Mouse (Mus musculus) spleen, adult 2 months (tissue): ENCODE measurements around the gene Map4k3. TPM values are rescaled to one million over a fixed set of nuclear protein-coding genes. Genes with fewer than 3 reads are reported as not detected.
A peak's percentile ranks its signal among the peaks of the same experiment; 100 is the strongest.
"Not testable (repeated sequence)": the region's sequence is repeated elsewhere in the genome, so short reads cannot be mapped to it uniquely, and the experiment has no call there.

Experiments
- DNase-seq, 2 experiments: peaks; one replicate each; pipeline versions ENCODE4 v3.0.0 to v3.0.0-alpha.2; 2012 to 2021; ENCODE audit warnings: low spot score in 2 of 2, low read depth in 1 of 2
- H3K27ac ChIP-seq: fragments of 200-500 bp; 2 replicates; pipeline ENCODE4 v1.5.1; 2012; ENCODE audit warnings: low read length, inconsistent platforms; ENCODE audit not compliant: insufficient read depth
- H3K27me3 ChIP-seq: fragments of 200-500 bp; 2 replicates; pipeline ENCODE4 v1.6.1; 2012; ENCODE audit warnings: mild to moderate bottlenecking, moderate library complexity, low read length, inconsistent platforms; ENCODE audit not compliant: control insufficient read depth, insufficient read depth
- H3K36me3 ChIP-seq: fragments of 200-500 bp; 2 replicates; pipeline ENCODE4 v1.6.1; 2012; ENCODE audit warnings: mild to moderate bottlenecking, low read length, inconsistent platforms; ENCODE audit not compliant: control insufficient read depth, insufficient read depth
- H3K4me1 ChIP-seq: fragments of 200-500 bp; 2 replicates; pipeline ENCODE4 v1.6.1; 2011; ENCODE audit warnings: inconsistent platforms; ENCODE audit not compliant: control insufficient read depth, insufficient read depth, insufficient read length
- H3K4me3 ChIP-seq: fragments of 200-500 bp; 2 replicates; pipeline ENCODE4 v1.5.1; 2011; ENCODE audit warnings: mild to moderate bottlenecking, inconsistent platforms; ENCODE audit not compliant: insufficient read depth, insufficient read length; ENCODE audit errors: extremely low read depth
- CTCF ChIP-seq: fragments of 200-500 bp; IDR thresholded peaks from 2 replicates; pipeline ENCODE4 v1.5.1; 2011; ENCODE audit warnings: mild to moderate bottlenecking, inconsistent platforms; ENCODE audit not compliant: insufficient read depth, insufficient read length, insufficient replicate concordance; ENCODE audit errors: extremely low read depth
- POLR2A ChIP-seq: fragments of 200-500 bp; IDR thresholded peaks from 2 replicates; pipeline ENCODE4 v1.6.1; 2011; ENCODE audit warnings: low read depth, low read length, inconsistent platforms
- WGBS: fragments of 180-500 bp; shearing (Covaris S2); methylation state at CpG from one replicate; pipeline ENCODE4 v1.1.7; 2018; 5-methylcytosine and 5-hydroxymethylcytosine counted together
- polyA plus RNA-seq: library from polyadenylated mRNA; depleted of rRNA; stranded (reverse); fragments of >200 nt; gene quantifications from 2 replicates; pipeline ENCODE4 v1.2.3, GENCODE M21; 2012

Map4k3 gene
- polyA plus RNA-seq, 1 experiment = 4.3 TPM

DNA sequence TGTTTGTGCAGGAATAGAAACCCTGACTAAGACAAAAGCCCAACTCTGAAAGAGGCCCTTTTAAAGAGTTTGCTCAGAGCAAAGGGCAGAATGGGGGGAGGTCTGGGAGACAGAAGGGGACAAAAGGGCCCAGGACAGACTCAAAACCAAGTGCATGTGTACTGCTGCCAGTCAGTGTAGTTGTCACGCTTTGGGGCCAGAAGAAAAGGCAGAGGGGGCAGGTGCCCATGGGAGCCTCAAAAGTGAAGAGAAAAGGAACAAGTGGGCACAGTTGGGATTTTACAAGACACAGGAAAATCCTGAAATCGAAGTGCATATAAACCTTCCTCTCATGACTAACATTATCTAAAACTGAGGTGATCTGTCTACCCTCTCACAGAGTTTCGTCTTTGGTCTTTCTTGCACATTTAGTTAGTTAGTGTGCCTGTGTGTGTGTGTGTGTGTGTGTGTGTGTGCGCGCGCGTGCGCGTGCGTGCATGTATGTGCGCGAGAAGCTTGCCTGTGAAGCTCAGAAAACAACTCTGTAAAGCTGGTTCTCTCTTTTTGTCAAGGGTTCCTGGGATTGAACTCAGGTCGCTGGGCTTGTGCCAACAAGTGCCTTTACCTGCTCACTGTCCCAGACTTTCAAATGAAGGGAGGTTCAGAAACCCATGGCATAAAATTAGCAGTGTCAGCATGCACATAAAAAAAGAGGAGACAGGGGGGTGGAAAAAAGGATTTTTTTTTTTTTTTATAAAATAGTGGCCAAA lies 155.9 kb downstream of the Map4k3 start:
- Histone ChIP-seq H3K4me1 (peaks cover 4% of the 10 kb centered on the region; the same call in 1 of the 2 replicates), H3K4me3 (no peak overlapping the region), H3K36me3 (peaks cover 4% of the 10 kb centered on the region; the same call in 1 of the 2 replicates), H3K27me3 (0 out of 2 replicates have a peak, but pooled peaks cover 2% of the 10 kb centered on the region), H3K27ac (no peak overlapping the region)
- WGBS = 95% methylated on average over 13 of the region's 13 CpGs
- TF ChIP-seq POLR2A = no peak
- TF ChIP-seq CTCF = no peak
- no peak for DNase-seq

GRCm38 (mm10) chr17:80571460-80571859 lies 156.8 kb downstream of the Map4k3 start:
- Histone ChIP-seq H3K27me3 (0 out of 2 replicates have a peak, but pooled peaks cover 2% of the 10 kb centered on the region), H3K36me3 (peaks cover 5% of the 10 kb centered on the region; the same call in 1 of the 2 replicates), H3K27ac (no peak overlapping the region), H3K4me1 (no peaks in the 10 kb centered on the region), H3K4me3 (no peak overlapping the region)
- no peak for TF ChIP-seq POLR2A
- TF ChIP-seq CTCF = no peak
- no peak for DNase-seq
- WGBS = 87% methylated on average over 4 of the region's 4 CpGs

DNA sequence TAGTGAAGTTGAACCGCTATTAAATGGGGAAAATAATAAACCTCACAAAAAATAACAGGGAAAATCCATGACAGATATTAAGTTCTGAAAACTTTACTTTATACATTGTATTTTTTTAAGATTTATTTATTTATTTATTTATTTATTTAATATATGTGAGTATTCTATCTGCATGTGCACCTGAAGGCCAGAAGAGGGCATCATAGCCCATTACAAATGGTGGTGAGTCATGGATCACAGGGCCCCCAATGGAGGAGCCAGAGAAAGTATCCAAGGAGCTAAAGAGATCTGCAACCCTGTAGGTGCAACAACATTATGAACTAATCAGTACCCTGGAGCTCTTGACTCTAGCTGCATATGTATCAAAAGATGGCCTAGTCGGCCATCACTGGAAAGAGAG lies 158.6 kb downstream of the Map4k3 start:
- not testable (repeated sequence) for H3K27me3 ChIP-seq, H3K4me1 ChIP-seq, H3K27ac ChIP-seq, H3K4me3 ChIP-seq, DNase-seq, H3K36me3 ChIP-seq
- WGBS = 95% methylated on average over 1 of the region's 2 CpGs

DNA sequence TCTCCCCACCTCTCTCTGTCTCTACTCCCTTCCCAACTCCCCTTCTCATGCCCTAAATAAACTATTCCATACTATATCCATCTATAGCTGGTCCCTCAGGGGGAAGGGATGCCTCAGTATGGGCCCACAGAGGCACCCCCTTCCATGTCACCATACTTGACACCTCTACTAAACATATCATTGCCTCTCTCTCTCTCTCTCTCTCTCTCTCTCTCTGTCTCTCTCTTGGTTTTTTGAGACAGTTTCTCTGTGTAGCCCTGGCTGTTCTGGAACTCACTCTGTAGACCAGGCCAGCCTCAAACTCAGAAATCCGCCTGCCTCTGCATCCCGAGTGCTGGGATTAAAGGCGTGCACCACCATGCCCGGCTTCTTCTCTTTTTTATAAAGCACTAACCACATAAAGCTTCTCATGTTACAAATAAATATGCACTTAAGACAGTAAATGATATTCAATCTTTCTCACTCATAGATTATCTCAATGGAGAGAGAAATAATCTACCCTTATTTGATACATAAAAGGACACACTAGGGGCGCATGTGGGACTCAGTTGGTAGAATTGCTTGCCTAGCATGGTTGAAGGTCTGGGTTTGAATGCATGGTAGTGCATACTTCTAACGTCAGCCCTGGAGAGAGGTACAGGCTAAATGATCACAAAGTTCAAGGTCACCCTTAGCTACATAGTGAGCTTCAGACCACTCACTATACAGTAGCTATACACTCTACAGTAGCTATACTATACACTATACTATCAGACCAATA lies 159.3 kb downstream of the Map4k3 start:
- Histone ChIP-seq H3K4me3 (no peak overlapping the region), H3K27ac (no peak overlapping the region), H3K27me3 (no peaks in the 10 kb centered on the region), H3K4me1 (no peaks in the 10 kb centered on the region), H3K36me3 (peaks cover 7% of the 10 kb centered on the region; the same call in 1 of the 2 replicates)
- DNase-seq = no peak
- TF ChIP-seq POLR2A (no peak), CTCF (no peak)
- 91% methylated on average over 6 of the region's 6 CpGs for WGBS

GRCm38 (mm10) chr17:80568441-80568840 lies 159.8 kb downstream of the Map4k3 start:
- no peak for TF ChIP-seq POLR2A
- no peak for TF ChIP-seq CTCF
- Histone ChIP-seq H3K36me3 (peaks cover 7% of the 10 kb centered on the region; the same call in 1 of the 2 replicates), H3K27ac (no peak overlapping the region), H3K4me3 (no peak overlapping the region), H3K27me3 (no peaks in the 10 kb centered on the region), H3K4me1 (no peaks in the 10 kb centered on the region)
- WGBS = 85% methylated on average over 2 of the region's 2 CpGs
- no peak for DNase-seq

DNA sequence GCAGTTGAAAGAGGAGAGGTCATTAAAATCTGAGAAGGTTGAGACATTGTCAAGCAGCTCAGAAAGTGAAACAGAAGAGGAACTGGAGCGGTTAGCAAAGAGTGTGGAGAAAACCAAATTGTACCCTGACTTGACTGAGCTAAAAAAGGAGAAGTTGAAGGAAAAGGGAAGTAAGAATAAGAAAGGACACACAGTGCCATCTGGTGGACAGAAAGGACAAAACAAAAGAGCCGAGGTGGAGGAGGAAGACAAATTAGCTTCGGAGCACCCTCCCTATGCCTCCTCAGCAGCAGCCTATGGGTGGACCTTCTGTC lies 163.7 kb downstream of the Map4k3 start:
- peak overlapping the region; percentile 98 for H3K27ac ChIP-seq
- H3K27me3 ChIP-seq = no peaks in the 10 kb centered on the region
- peak overlapping the region; percentile 68 for H3K4me3 ChIP-seq
- no peaks in the 10 kb centered on the region for H3K4me1 ChIP-seq
- peak; percentile 47 to 85 for DNase-seq
- H3K36me3 ChIP-seq = peaks cover 7% of the 10 kb centered on the region; the same call in 1 of the 2 replicates
- WGBS = 5% methylated on average over 3 of the region's 3 CpGs
- TF ChIP-seq POLR2A (peak; percentile 25; the same call in 1 of the 2 replicates), CTCF (peak; percentile 49; the same call in 1 of the 2 replicates)

GRCm38 (mm10) chr17:80563762-80564610 lies 164.3 kb downstream of the Map4k3 start:
- DNase-seq = peak; percentile 59 to 73
- peak overlapping the region; percentile 68 for H3K4me3 ChIP-seq
- WGBS = 35% methylated on average over 27 of the region's 27 CpGs
- peak overlapping the region; percentile 98 for H3K27ac ChIP-seq
- not testable (repeated sequence) for H3K27me3 ChIP-seq, H3K4me1 ChIP-seq, H3K36me3 ChIP-seq
